Mouse (Mus musculus) sigmoid colon, adult 10 weeks (tissue): ENCODE data around the gene Nkg7. TPM values are rescaled to one million over a fixed set of nuclear protein-coding genes. Genes with fewer than 3 reads are reported as not detected.

Source experiments
- polyA plus RNA-seq: library from polyadenylated mRNA; stranded (reverse); fragments of 350-450 nt; fragmentation: Illumina TruSeq; extraction: RNeasy Lipid Tissue Mini Kit (QIAGEN cat#74804); gene quantifications from one replicate; pipeline ENCODE4 v1.2.3, GENCODE M21; 2014; ENCODE audit warnings: low read depth, low replicate concordance

Nkg7 gene
- polyA plus RNA-seq = not detected

GRCm38 (mm10) chr7:43436341-43437255, at the start of gene Nkg7:
Gene Nkg7 (plus strand): TSS chr7:43437073.

DNA sequence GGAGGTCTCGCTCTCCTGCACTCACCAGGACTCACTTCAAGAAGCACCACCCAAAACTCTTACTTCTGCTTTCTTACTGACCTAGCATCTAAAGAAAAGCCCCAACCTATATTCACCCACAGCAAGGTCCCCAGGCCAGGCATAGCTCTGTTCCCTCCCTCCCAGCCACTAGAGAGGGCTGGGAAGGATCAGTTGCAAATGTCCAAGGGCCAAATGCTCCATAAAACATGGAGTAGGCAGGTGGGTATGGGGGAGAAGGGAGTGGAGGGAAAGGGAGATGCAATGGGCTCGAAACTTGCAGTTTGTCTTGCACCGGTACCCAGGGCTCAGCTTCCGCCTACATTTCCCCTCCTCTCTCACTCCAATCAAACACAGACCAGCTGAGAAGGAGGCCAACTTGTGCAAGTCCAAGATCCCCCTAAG, 28.7 kb upstream of the Nkg7 start, which contains the start of gene Siglecg:
TSS of gene Siglecg (plus strand) at position 74 of the 423 bp plus-strand sequence.

GRCm38 (mm10) chr7:43427406-43427805, 9.5 kb upstream of the Nkg7 start, which contains the start of gene Lim2:
Gene Lim2 (plus strand): TSS chr7:43427670.

DNA sequence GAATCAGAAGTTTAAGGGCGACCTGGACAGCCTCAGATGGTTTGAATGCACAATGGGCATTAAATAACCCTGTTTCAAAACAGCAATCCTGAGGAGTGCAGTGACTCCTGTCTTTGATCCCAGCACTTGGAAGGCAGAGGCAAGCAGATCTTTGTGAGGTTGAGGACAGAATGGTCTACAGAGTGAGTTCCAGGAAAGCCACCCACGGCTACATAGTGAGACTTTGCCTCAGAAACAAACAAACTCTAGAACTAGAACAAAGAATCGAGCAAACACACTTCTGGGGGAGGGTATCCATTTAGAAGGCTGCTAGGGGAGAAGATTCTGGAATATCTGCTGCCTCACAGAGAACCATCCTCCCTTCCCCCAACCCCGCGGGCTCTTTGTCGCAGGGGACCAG, 3.6 kb downstream of the Nkg7 start, which contains the start of gene Cldnd2:
TSS of gene Cldnd2 (plus strand) at position 301 of the 400 bp plus-strand sequence.

DNA sequence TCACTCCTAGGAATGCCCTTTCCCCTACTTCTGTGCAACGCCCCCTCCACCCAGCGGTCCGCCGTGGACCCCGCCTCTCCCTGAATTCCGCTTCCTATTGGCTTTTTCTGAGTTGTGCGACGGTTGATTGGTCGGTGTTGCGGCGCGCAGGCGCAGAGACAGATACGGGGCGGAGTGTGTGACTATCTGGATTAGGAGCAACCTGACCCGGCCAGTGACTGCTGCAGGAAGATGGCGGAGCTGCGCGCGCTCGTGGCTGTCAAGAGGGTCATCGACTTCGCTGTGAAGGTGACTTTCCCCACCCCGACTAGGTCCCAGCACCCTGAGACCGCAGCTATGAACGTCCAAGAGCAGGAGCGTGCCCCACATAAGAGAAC, 7.0 kb downstream of the Nkg7 start, which contains the start of the genes Etfb and Gm45233:
TSS of gene Etfb (plus strand) at position 167 of the 377 bp plus-strand sequence.
TSS of gene Gm45233 (plus strand) at position 212 of the 377 bp plus-strand sequence.

GRCm38 (mm10) chr7:43462851-43463250, 26.0 kb downstream of the Nkg7 start, which contains the start of gene Vsig10l:
Gene Vsig10l (plus strand): TSS chr7:43463151.

Other genes starting within 250 kb of the Nkg7 start
- 54.4 TPM for gene Zfp715, start 123.8 kb upstream of the Nkg7 start, polyA plus RNA-seq
- gene Siglecf, start 85.7 kb upstream of the Nkg7 start, polyA plus RNA-seq = 2.7 TPM
- gene Siglecg, start 28.9 kb upstream of the Nkg7 start, polyA plus RNA-seq = 1.9 TPM
- gene Lim2, start 9.4 kb upstream of the Nkg7 start, polyA plus RNA-seq = not detected
- not detected for gene Cldnd2, start 3.7 kb downstream of the Nkg7 start, polyA plus RNA-seq
- gene Etfb, start 7.0 kb downstream of the Nkg7 start, polyA plus RNA-seq = 4.8 TPM
- not detected for gene Gm45233, start 7.1 kb downstream of the Nkg7 start, polyA plus RNA-seq
- 0.32 TPM for gene Vsig10l, start 26.1 kb downstream of the Nkg7 start, polyA plus RNA-seq
- not detected for gene Iglon5, start 53.0 kb downstream of the Nkg7 start, polyA plus RNA-seq
- gene 4931406B18Rik, start 68.9 kb downstream of the Nkg7 start, polyA plus RNA-seq = not detected
- gene Cd33, start 107.4 kb downstream of the Nkg7 start, polyA plus RNA-seq = 14.8 TPM
- 1.5 TPM for gene Zfp658, start 125.2 kb downstream of the Nkg7 start, polyA plus RNA-seq
- 17.7 TPM for gene Zfp719, start 142.5 kb downstream of the Nkg7 start, polyA plus RNA-seq
- not detected for gene Zfp819, start 170.1 kb downstream of the Nkg7 start, polyA plus RNA-seq
- gene Ceacam18, start 197.6 kb downstream of the Nkg7 start, polyA plus RNA-seq = 2.9 TPM
- gene Siglece, start 223.1 kb downstream of the Nkg7 start, polyA plus RNA-seq = 0.54 TPM
- gene Ctu1, start 234.9 kb downstream of the Nkg7 start, polyA plus RNA-seq = 2.9 TPM